Mouse (Mus musculus) neural tube, embryonic 13.5 days (tissue): ENCODE data around the gene Nploc4. TPM values are rescaled to one million over a fixed set of nuclear protein-coding genes. Genes with fewer than 3 reads are reported as not detected.

ENCODE experiments used
- ATAC-seq: fragments of 200-750 bp; cut with Nextera tagmentation; 2 replicates; pipeline ENCODE4 v1.8.0; 2017; ENCODE audit warnings: low read depth, mild to moderate bottlenecking, moderate TSS enrichment, moderate library complexity
- H3K27ac ChIP-seq: fragments of 300-500 bp; sonication (generic); replicated peaks from 2 replicates; pipeline ENCODE4 v1.5.1; 2015; ENCODE audit warnings: moderate library complexity, mild to moderate bottlenecking, inconsistent platforms
- H3K27me3 ChIP-seq: fragments of 300-500 bp; sonication (generic); 2 replicates; pipeline ENCODE4 v1.6.1; 2015; ENCODE audit warnings: mild to moderate bottlenecking, inconsistent platforms
- H3K36me3 ChIP-seq: fragments of 300-500 bp; sonication (generic); 2 replicates; pipeline ENCODE4 v1.6.1; 2015; ENCODE audit warnings: mild to moderate bottlenecking, inconsistent platforms
- H3K4me1 ChIP-seq: fragments of 300-500 bp; sonication (generic); replicated peaks from 2 replicates; pipeline ENCODE4 v1.6.1; 2015; ENCODE audit warnings: inconsistent platforms
- H3K4me2 ChIP-seq: fragments of 300-500 bp; sonication (generic); 2 replicates; pipeline ENCODE4 v1.6.1; 2015; ENCODE audit warnings: inconsistent platforms, mild to moderate bottlenecking, moderate library complexity
- H3K4me3 ChIP-seq: fragments of 300-500 bp; sonication (generic); 2 replicates; pipeline ENCODE4 v1.5.1; 2015; ENCODE audit warnings: mild to moderate bottlenecking, inconsistent platforms
- H3K9ac ChIP-seq: fragments of 300-500 bp; sonication (generic); 2 replicates; pipeline ENCODE4 v1.6.1; 2015; ENCODE audit warnings: moderate library complexity, mild to moderate bottlenecking, inconsistent platforms
- H3K9me3 ChIP-seq: fragments of 300-500 bp; sonication (generic); 2 replicates; pipeline ENCODE4 v1.6.1; 2016; ENCODE audit warnings: inconsistent platforms
- WGBS: fragments of 180-500 bp; shearing (Covaris S2); methylation state at CpG from one replicate; pipeline ENCODE4 v1.1.7; 2015; 5-methylcytosine and 5-hydroxymethylcytosine counted together
- polyA plus RNA-seq: library from polyadenylated mRNA; unstranded; fragments of >200 nt; fragmentation: Nextera tagmentation; extraction: Ambion mirVana; gene quantifications from 2 replicates; pipeline ENCODE4 v1.2.1, GENCODE M21; 2015

Gene Nploc4
- polyA plus RNA-seq, 1 experiment from 2014 or later: 33.8 TPM

DNA sequence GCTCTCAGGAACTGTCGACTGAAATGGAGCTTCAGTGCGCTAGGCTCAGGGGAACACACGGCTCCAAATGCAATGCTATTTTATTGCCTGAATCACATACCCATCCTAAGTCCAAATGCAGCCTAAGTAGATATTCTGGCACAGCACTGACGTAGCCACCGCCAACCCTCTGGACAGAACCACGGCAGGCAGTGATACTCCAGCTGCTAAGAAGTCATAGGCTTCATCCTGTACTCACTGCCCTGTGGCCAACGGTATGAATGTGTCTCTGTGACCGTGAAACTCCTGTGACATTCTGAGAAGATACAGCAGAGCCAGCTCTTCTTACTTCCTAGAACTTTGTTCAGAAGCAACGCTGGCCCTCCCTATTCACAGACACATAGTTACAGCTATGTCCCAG lies 48.9 kb downstream of the Nploc4 start:
- Histone ChIP-seq H3K27ac (no peak overlapping the region), H3K9me3 (no peaks in the 10 kb centered on the region), H3K4me1 (no peaks in the 10 kb centered on the region; the same call in 1 of the 2 replicates), H3K27me3 (no peaks in the 10 kb centered on the region), H3K4me2 (no peak overlapping the region), H3K36me3 (peaks cover 76% of the 10 kb centered on the region), H3K4me3 (no peak overlapping the region), H3K9ac (no peak overlapping the region)
- no peak for ATAC-seq
- WGBS: 91% methylated on average over 9 of the region's 9 CpGs

DNA sequence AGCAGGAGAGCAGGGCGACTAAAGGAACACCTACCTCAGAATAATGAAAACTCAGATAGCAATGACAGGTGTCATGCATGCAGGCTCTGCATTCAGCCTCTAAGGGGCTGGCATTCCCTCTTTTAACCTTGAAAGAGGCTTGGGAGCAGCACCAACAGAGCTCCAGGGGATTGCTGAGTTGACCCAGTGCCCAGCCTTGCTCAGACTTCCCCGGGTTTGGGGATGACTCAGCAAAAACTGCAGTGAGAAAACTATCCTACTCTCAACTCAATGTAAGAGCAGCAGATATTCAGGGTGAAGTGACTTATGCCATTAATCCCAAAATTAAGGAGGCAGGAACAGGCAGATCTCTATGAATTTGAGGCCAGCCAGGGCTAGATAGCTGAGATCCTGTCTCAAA lies 50.4 kb downstream of the Nploc4 start:
- Histone ChIP-seq H3K27ac (no peak overlapping the region), H3K4me2 (no peak overlapping the region), H3K9ac (no peak overlapping the region), H3K9me3 (no peaks in the 10 kb centered on the region), H3K36me3 (peaks cover 78% of the 10 kb centered on the region), H3K4me3 (no peak overlapping the region), H3K27me3 (no peaks in the 10 kb centered on the region), H3K4me1 (no peaks in the 10 kb centered on the region; the same call in 1 of the 2 replicates)
- ATAC-seq: no peak
- whole genome bisulfite sequencing: 69% methylated on average over 2 of the region's 2 CpGs

DNA sequence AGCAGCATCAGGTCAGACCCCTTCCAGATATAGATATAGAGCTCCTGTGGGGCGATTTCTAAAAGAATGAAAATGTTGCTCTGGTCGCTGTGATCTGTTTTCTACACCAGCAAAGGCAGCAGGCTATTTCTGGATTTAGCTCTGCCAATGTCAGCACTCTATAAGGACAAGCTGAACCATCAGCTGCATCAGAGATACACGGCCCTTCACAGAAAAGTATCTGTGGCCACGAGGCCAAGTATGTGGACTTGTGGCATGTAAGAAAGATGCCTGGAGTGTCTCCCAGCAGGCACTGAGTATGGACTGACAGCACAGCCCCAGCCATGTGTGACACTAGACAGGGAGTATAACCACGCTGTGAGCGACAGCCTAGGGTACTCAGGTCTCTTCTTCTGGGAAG lies 50.9 kb downstream of the Nploc4 start:
- no peak for ATAC-seq

DNA sequence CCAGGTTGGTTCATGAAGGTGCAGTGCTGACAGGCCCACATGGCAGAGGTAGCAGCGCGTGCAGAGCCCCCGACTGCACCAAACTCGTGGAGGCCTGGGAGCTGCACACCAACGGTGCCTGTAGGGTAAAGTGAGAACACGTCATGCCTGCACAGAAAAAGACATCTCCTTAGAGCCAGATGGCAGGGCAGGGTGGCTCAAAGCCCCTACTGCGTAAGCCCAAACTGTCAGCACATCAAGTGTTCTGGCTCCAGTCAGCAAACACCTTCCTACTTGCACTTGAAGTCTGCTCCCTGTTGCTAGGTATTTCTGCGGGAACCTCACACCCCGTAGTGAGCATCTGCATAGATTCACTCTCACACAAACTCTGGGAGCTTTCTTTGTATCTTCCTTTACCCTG lies 55.0 kb downstream of the Nploc4 start:
- Histone ChIP-seq H3K27ac (no peak overlapping the region), H3K4me1 (peaks cover 14% of the 10 kb centered on the region), H3K4me3 (no peak overlapping the region), H3K4me2 (no peak overlapping the region), H3K9me3 (no peaks in the 10 kb centered on the region), H3K36me3 (peaks cover 75% of the 10 kb centered on the region), H3K27me3 (no peaks in the 10 kb centered on the region), H3K9ac (no peak overlapping the region)
- ATAC-seq: no peak
- WGBS: 94% methylated on average over 9 of the region's 9 CpGs

More for the DNA sequence above, 50.9 kb downstream of the Nploc4 start:
- Histone ChIP-seq H3K4me1 (no peaks in the 10 kb centered on the region), H3K9me3 (no peaks in the 10 kb centered on the region), H3K9ac (no peak overlapping the region), H3K4me3 (no peak overlapping the region), H3K27ac (no peak overlapping the region), H3K4me2 (no peak overlapping the region), H3K36me3 (peaks cover 82% of the 10 kb centered on the region), H3K27me3 (no peaks in the 10 kb centered on the region)
- WGBS: 91% methylated on average over 6 of the region's 6 CpGs

DNA sequence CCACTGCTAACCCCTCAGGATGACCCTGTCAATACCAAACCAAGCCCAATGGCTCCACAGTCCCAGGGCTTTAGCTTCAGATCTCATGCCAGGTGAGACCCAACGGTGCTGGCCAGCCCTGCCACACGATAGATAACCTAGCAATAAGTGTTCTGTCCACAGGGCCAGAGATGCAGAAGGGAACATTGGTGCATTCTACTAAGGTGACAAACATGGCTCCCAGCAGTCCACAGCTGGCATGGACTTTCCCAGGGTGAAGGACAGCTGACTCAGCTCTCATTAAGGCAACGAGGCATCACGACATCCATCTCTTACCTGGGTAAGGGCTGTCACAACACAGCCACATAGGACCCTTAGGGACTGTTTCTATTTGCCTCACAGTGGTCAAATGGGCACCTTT lies 56.4 kb downstream of the Nploc4 start:
- Histone ChIP-seq H3K4me3 (no peak overlapping the region), H3K27me3 (no peaks in the 10 kb centered on the region), H3K4me2 (no peak overlapping the region), H3K4me1 (peaks cover 28% of the 10 kb centered on the region), H3K27ac (no peak overlapping the region), H3K9me3 (no peaks in the 10 kb centered on the region), H3K9ac (no peak overlapping the region), H3K36me3 (peaks cover 74% of the 10 kb centered on the region)
- no peak for ATAC-seq
- 86% methylated on average over 4 of the region's 4 CpGs for WGBS

DNA sequence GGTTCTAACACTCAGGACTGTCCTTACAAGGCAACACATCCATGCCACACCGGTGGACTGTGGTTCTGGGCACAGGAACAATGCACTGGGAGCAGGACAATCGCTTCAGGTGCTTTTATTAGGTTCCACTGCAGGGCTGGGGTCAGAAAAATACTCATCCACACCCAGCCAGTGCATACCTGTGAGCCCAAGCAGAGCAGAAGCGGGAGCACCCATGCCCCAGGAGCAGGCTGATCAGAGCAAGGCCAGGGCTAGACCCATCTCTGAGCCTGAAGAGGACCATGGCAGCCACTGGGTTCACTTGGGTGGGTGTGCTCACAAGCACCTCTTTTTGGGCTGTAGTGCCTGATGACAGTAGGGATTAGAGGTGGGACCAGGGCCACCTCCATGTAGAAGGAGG lies 57.2 kb downstream of the Nploc4 start:
- no peak overlapping the region for H3K9ac ChIP-seq
- no peak overlapping the region for H3K4me3 ChIP-seq
- no peak overlapping the region for H3K4me2 ChIP-seq
- 89% methylated on average over 3 of the region's 3 CpGs for WGBS
- no peak for ATAC-seq
- H3K36me3 ChIP-seq: peaks cover 74% of the 10 kb centered on the region
- H3K27me3 ChIP-seq: no peaks in the 10 kb centered on the region
- H3K27ac ChIP-seq: no peak overlapping the region
- peaks cover 32% of the 10 kb centered on the region for H3K4me1 ChIP-seq
- H3K9me3 ChIP-seq: no peaks in the 10 kb centered on the region

DNA sequence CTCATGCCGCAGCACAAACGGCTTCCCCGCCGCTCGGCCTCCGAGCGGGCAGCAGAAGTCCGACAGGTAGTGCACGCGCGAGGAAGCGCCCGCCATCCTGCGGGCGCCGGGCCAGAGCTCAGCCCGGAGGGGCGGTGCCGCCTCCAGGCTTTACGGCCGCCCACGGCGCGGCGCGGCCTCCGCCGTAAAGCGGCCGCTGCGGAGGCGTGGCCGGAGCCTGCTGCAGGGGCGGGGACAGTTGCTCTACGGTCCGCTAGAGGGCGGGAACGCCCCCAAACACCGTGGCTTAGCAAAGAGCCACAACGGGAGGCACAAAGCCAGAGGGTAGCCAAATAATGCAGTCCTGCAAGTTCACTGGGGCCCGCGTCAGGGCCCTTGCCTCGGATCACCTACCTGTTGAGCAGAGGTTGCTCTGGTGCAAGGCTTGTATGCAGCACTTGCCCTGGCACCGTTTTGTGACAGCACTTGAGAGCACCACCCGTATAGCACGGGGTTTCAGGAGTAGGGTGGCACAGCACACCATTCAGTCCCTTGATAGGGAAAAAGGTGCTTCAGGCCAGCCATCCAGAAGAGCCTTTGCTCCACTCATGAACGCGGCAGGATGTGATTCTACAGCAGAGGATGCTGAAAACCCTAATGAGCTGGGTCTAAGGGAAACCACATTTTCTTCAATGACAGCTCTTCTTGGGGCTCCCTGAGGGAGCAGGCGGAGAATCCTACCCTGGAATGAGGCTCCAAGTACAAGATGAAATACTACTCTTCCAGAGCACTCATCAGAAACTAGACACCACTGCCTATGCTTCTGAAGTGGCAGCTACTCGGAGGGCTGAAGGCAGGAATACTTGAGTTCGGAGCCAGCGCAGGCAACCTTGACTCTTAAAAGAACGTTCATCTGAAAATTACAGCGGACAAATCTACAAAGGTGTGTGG lies 58.6 kb downstream of the Nploc4 start, which contains the start of gene Faap100:
Gene Faap100 (minus strand): TSS at position 154 of the 930 bp plus-strand sequence.
- H3K27ac ChIP-seq: peak within 1 kb of the TSS; percentile 83
- ATAC-seq: peak; percentile 88
- peaks cover 32% of the 10 kb centered on the region for H3K4me1 ChIP-seq
- peaks cover 74% of the 10 kb centered on the region for H3K36me3 ChIP-seq
- peak within 1 kb of the TSS; percentile 87 for H3K9ac ChIP-seq
- H3K4me2 ChIP-seq: peak within 1 kb of the TSS; percentile 95
- 9% methylated on average over 54 of the region's 54 CpGs for WGBS
- no peaks in the 10 kb centered on the region for H3K27me3 ChIP-seq
- H3K9me3 ChIP-seq: no peaks in the 10 kb centered on the region
- peak within 1 kb of the TSS; percentile 88 for H3K4me3 ChIP-seq

DNA sequence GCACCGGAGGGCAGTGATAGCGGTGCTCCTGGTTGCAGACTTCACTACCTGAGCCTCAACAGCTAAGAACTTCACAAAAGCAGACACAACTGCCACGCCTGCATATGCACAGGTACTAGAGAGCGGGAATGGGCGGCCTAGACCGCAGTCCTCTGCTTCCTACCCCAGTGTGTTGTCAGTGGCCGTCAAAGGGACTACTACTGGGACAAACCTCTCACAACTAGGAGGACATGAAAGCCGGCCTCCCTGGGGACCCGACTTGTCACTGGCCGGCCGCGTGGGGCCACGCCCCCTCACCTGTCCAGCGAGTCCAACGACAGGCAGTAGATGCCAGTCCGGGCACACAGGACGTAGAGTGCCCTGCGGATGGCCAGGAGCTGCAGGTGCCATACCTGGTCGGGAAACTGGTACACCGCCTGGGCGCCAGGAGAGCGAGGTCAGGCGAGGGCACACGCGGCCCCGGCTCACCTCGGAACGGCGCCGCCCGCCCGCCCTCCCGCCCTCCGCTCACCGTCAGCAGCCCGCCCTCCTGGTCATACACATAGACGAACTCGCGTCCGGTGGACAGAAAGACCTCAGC lies 59.4 kb downstream of the Nploc4 start:
- peak overlapping the region; percentile 88 for H3K4me3 ChIP-seq
- peak; percentile 59 for ATAC-seq
- H3K4me1 ChIP-seq: peaks cover 32% of the 10 kb centered on the region
- H3K4me2 ChIP-seq: peak overlapping the region; percentile 95
- H3K27me3 ChIP-seq: no peaks in the 10 kb centered on the region
- H3K36me3 ChIP-seq: peaks cover 74% of the 10 kb centered on the region
- H3K9ac ChIP-seq: peak overlapping the region; percentile 87
- peak overlapping the region; percentile 83 for H3K27ac ChIP-seq
- WGBS: 4% methylated on average over 40 of the region's 40 CpGs
- H3K9me3 ChIP-seq: no peaks in the 10 kb centered on the region

DNA sequence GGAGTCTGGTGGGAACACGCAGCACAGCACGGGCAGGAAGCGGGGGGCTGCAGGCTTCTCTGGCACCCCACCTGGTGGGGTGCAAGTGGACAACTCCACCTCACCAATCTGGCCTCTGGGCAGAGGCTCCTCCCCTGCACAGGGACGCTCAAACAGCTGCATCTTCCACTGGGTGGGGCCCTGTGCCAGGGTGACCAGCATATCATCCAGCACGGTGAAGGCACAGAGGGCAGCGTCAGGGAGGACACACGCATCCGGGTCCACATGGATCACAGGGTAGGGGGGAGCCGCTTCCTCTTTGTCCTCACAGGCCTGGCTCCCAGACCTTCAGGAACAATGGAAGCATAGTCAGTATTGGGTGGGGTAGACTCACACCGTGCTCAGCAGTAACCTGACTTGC lies 60.2 kb downstream of the Nploc4 start:
- Histone ChIP-seq H3K27ac (peak overlapping the region; percentile 83; the same call in 1 of the 2 replicates), H3K27me3 (no peaks in the 10 kb centered on the region), H3K9ac (peak overlapping the region; percentile 87), H3K4me2 (peak overlapping the region; percentile 95), H3K9me3 (no peaks in the 10 kb centered on the region), H3K4me3 (peak overlapping the region; percentile 88), H3K4me1 (peaks cover 32% of the 10 kb centered on the region), H3K36me3 (peaks cover 74% of the 10 kb centered on the region)
- ATAC-seq: no peak
- WGBS: 73% methylated on average over 10 of the region's 10 CpGs

DNA sequence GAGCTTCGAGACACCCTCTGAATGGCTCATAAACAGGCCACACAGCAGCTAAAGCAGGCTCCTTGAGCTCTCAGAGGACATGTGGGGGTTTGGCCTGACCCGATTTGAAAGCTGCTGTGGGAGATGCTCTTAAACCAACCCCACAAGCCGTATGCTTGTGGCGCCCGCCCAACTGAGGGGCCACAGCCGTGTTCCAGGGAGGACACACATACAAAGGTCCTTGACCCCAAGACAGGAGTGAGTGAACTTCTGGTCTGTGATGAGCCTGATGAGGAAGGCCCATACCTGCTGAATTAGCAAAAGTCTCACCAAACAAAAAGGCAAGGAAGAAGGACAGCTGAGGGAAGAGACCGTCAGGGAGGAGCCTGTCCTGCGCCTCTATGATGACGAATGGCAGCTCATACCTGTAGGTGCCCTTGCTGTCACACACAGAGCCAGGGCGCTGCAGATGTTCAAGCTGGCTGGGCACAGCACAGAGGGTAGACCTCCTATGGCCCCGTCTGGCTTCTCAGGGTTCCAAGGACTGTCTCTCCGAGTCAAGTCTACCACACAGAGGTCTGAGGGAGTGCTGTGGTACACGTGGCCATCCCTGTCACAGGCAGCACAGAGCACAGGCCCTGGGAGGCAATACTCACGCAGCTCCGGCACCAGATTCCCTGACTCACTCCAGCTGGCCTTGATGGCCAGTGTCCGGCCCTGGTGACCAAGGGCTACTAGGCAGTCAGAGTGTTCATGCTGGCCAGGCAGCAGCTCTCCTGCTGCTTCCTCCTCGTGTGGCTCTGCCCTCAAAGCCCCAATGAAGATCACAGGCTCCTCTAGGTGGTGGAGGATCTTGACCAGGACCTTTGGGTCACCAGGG lies 61.0 kb downstream of the Nploc4 start:
- no peak for ATAC-seq
- H3K9ac ChIP-seq: peak overlapping the region; percentile 87
- peak overlapping the region; percentile 88 for H3K4me3 ChIP-seq
- H3K9me3 ChIP-seq: no peaks in the 10 kb centered on the region
- no peak overlapping the region for H3K27ac ChIP-seq
- peaks cover 32% of the 10 kb centered on the region for H3K4me1 ChIP-seq
- H3K36me3 ChIP-seq: peaks cover 74% of the 10 kb centered on the region
- WGBS: 90% methylated on average over 17 of the region's 17 CpGs
- peak overlapping the region; percentile 95 for H3K4me2 ChIP-seq
- H3K27me3 ChIP-seq: no peaks in the 10 kb centered on the region

DNA sequence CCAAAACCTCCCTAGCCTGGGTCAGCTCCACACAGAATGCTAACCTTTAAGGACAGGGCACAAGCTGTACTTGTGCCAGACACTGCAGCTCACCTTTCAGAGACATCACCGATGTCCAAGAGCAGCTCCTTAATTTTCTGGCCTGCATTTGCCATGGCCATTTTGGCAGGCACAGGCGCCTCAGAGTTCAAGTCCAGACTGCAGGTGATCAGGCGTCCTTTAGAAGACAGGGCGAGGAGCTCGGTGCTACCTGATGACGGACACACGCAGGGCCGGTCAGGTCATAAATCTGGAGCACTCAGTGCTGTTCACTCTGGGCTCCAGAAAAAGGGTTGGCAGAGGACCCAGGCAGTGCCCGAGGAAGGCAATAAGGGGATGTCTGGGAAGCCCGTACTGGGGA lies 62.2 kb downstream of the Nploc4 start:
- H3K4me3 ChIP-seq: no peak overlapping the region
- peaks cover 32% of the 10 kb centered on the region for H3K4me1 ChIP-seq
- WGBS: 93% methylated on average over 10 of the region's 10 CpGs
- no peak overlapping the region for H3K27ac ChIP-seq
- peaks cover 74% of the 10 kb centered on the region for H3K36me3 ChIP-seq
- no peak for ATAC-seq
- no peak overlapping the region for H3K4me2 ChIP-seq
- H3K27me3 ChIP-seq: no peaks in the 10 kb centered on the region
- H3K9me3 ChIP-seq: no peaks in the 10 kb centered on the region
- no peak overlapping the region for H3K9ac ChIP-seq
